Mouse (Mus musculus) megakaryocyte-erythroid progenitor cell, adult 5-6 weeks (primary cell): ENCODE results near the gene Olfr432. TPM values are rescaled to one million over a fixed set of nuclear protein-coding genes. Genes with fewer than 3 reads are reported as not detected.

ENCODE experiments used
- ATAC-seq: replicated peaks from 2 replicates; pipeline ENCODE4 v1.8.0; 2016; ENCODE audit warnings: mild to moderate bottlenecking, inconsistent platforms; ENCODE audit not compliant: severe bottlenecking, poor library complexity, low FRiP score, low TSS enrichment
- total RNA-seq, 2 experiments: library from RNA; stranded (forward) in 1 of 2; stranded (reverse) in 1 of 2; fragments of 200-1000, 215-1000 nt in 1 of 2; fragments of >200 nt in 1 of 2; fragmentation: Nextera tagmentation in 1 of 2; gene quantifications; 2 replicates each; pipeline ENCODE4 v1.2.3; 2014 to 2017

Olfr432 gene
- total RNA-seq, 2 experiments from 2014 or later = not detected

DNA sequence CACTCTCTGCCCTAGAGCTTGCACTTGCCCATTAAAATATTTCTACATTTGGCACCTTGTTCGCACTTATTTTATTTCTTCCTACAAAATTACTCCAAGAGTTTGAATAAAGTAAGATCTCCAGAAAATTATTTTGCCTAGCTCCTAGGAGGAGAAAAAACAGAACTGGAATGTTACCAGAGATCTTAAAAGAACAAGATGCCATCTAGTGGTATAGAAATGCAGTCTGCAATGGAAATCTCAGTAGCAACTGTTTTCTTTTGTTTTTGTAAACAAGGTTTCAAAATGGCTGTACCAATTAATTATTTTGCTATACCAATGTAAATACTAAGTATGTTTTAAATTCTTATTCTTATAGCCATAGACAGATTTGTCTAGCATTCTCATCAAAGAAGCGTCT is 54.7 kb downstream of the Olfr432 start:
- no peak for ATAC-seq

Other genes with a start within 250 kb of the Olfr432 start
- not detected in 2 replicates for gene Ifi211, start 136.2 kb upstream of the Olfr432 start, total RNA-seq (2014; fragmentation: Nextera tagmentation)
- gene Ifi211, start 136.2 kb upstream of the Olfr432 start, total RNA-seq (2017) = 2.6 and 4.1 TPM in 2 replicates
- gene Mndal, start 106.7 kb upstream of the Olfr432 start, total RNA-seq (2014; fragmentation: Nextera tagmentation) = 39.2 and 48.4 TPM in 2 replicates
- gene Mndal, start 106.7 kb upstream of the Olfr432 start, total RNA-seq (2017) = 48.0 and 63.2 TPM in 2 replicates
- gene Ifi203, start 106.5 kb upstream of the Olfr432 start, total RNA-seq (2014; fragmentation: Nextera tagmentation) = 21.6 and 24.5 TPM in 2 replicates
- gene Ifi203, start 106.5 kb upstream of the Olfr432 start, total RNA-seq (2017) = 9.5 and 28.7 TPM in 2 replicates
- gene Ifi202b, start 66.5 kb upstream of the Olfr432 start, total RNA-seq (2014; fragmentation: Nextera tagmentation) = not detected in 2 replicates
- gene Ifi202b, start 66.5 kb upstream of the Olfr432 start, total RNA-seq (2017) = not detected in 2 replicates
- not detected in 2 replicates for gene Ifi205, start 17.4 kb upstream of the Olfr432 start, total RNA-seq (2014; fragmentation: Nextera tagmentation)
- gene Ifi205, start 17.4 kb upstream of the Olfr432 start, total RNA-seq (2017) = 2.9 and 3.1 TPM in 2 replicates
- not detected in 2 replicates for gene Olfr433, start 8.5 kb upstream of the Olfr432 start, total RNA-seq (2014; fragmentation: Nextera tagmentation)
- not detected in 2 replicates for gene Olfr433, start 8.5 kb upstream of the Olfr432 start, total RNA-seq (2017)
- not detected in 2 replicates for gene Olfr430, start 17.4 kb downstream of the Olfr432 start, total RNA-seq (2014; fragmentation: Nextera tagmentation)
- not detected in 2 replicates for gene Olfr430, start 17.4 kb downstream of the Olfr432 start, total RNA-seq (2017)
- gene Olfr429, start 35.1 kb downstream of the Olfr432 start, total RNA-seq (2014; fragmentation: Nextera tagmentation) = not detected in 2 replicates
- gene Olfr429, start 35.1 kb downstream of the Olfr432 start, total RNA-seq (2017) = not detected in 2 replicates
- gene Olfr427, start 47.7 kb downstream of the Olfr432 start, total RNA-seq (2014; fragmentation: Nextera tagmentation) = not detected in 2 replicates
- gene Olfr427, start 47.7 kb downstream of the Olfr432 start, total RNA-seq (2017) = not detected in 2 replicates
- not detected in 2 replicates for gene Olfr231, start 72.0 kb downstream of the Olfr432 start, total RNA-seq (2014; fragmentation: Nextera tagmentation)
- gene Olfr231, start 72.0 kb downstream of the Olfr432 start, total RNA-seq (2017) = not detected in 2 replicates
- gene Olfr424, start 82.3 kb downstream of the Olfr432 start, total RNA-seq (2014; fragmentation: Nextera tagmentation) = not detected in 2 replicates
- gene Olfr424, start 82.3 kb downstream of the Olfr432 start, total RNA-seq (2017) = not detected in 2 replicates
- not detected in 2 replicates for gene Olfr420, start 106.4 kb downstream of the Olfr432 start, total RNA-seq (2014; fragmentation: Nextera tagmentation)
- not detected in 2 replicates for gene Olfr420, start 106.4 kb downstream of the Olfr432 start, total RNA-seq (2017)
- gene Spta1, start 123.6 kb downstream of the Olfr432 start, total RNA-seq (2014; fragmentation: Nextera tagmentation) = 39.3 and 44.3 TPM in 2 replicates
- gene Spta1, start 123.6 kb downstream of the Olfr432 start, total RNA-seq (2017) = 50.4 and 72.5 TPM in 2 replicates
- not detected in 2 replicates for gene Olfr419, start 202.9 kb downstream of the Olfr432 start, total RNA-seq (2014; fragmentation: Nextera tagmentation)
- gene Olfr419, start 202.9 kb downstream of the Olfr432 start, total RNA-seq (2017) = not detected in 2 replicates